Mouse (Mus musculus) kidney, embryonic 15.5 days (tissue): ENCODE results near the gene Col13a1. TPM values are rescaled to one million over a fixed set of nuclear protein-coding genes. Genes with fewer than 3 reads are reported as not detected.

ENCODE experiments used
- ATAC-seq: fragments of 200-750 bp; cut with Nextera tagmentation; replicated peaks from 2 replicates; pipeline ENCODE4 v1.8.0; 2017; ENCODE audit warnings: moderate TSS enrichment; ENCODE audit not compliant: low FRiP score
- H3K27ac ChIP-seq: fragments of 300-500 bp; sonication (generic); 2 replicates; pipeline ENCODE4 v1.5.1; 2015; ENCODE audit warnings: mild to moderate bottlenecking, inconsistent platforms
- H3K27me3 ChIP-seq: fragments of 300-500 bp; sonication (generic); 2 replicates; pipeline ENCODE4 v1.6.1; 2015; ENCODE audit warnings: inconsistent platforms
- H3K36me3 ChIP-seq: fragments of 300-500 bp; sonication (generic); 2 replicates; pipeline ENCODE4 v1.6.1; 2015; ENCODE audit warnings: inconsistent platforms
- H3K4me1 ChIP-seq: fragments of 300-500 bp; sonication (generic); 2 replicates; pipeline ENCODE4 v1.6.1; 2015; ENCODE audit warnings: inconsistent platforms
- H3K4me2 ChIP-seq: fragments of 300-500 bp; sonication (generic); 2 replicates; pipeline ENCODE4 v1.6.1; 2015; ENCODE audit warnings: moderate library complexity, mild to moderate bottlenecking, inconsistent platforms
- H3K4me3 ChIP-seq: fragments of 300-500 bp; sonication (generic); replicated peaks from 2 replicates; pipeline ENCODE4 v1.5.1; 2015; ENCODE audit warnings: mild to moderate bottlenecking, inconsistent platforms
- H3K9ac ChIP-seq: fragments of 300-500 bp; sonication (generic); 2 replicates; pipeline ENCODE4 v1.6.1; 2015; ENCODE audit warnings: mild to moderate bottlenecking, inconsistent platforms
- H3K9me3 ChIP-seq: fragments of 300-500 bp; sonication (generic); replicated peaks from 2 replicates; pipeline ENCODE4 v1.6.1; 2016; ENCODE audit warnings: inconsistent platforms
- WGBS: fragments of 180-500 bp; shearing (Covaris S2); methylation state at CpG from one replicate; pipeline ENCODE4 v1.1.7; 2015; ENCODE audit warnings: mixed read lengths; 5-methylcytosine and 5-hydroxymethylcytosine counted together
- polyA plus RNA-seq: library from polyadenylated mRNA; unstranded; fragments of >200 nt; fragmentation: Nextera tagmentation; extraction: Ambion mirVana; gene quantifications from 2 replicates; pipeline ENCODE4 v1.2.1, GENCODE M21; 2015

The Col13a1 gene
- polyA plus RNA-seq, 1 experiment from 2014 or later: 6.8 TPM

DNA sequence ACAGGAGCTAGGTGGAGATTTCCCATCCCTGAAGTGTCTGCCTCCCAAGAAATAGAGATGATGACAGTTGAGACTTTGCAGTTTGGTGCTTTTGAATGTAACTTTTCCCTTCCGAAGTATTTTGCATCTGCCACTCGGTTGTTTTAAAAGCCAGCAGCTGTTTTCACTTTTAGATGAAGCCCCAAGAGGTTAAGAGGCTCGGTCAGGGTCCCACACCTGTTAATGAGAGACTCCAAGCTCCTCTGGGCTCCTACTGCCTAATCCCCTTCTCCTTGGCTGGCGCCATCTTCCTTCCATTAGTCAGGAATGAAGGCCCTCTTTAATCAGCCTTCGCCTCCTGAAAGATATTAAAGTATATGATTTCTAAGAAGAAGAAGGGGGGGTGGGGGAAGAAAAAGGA is 153.4 kb downstream of the Col13a1 start:
- Histone ChIP-seq H3K9me3 (no peaks in the 10 kb centered on the region), H3K27ac (peak overlapping the region; percentile 22; the same call in 1 of the 2 replicates), H3K9ac (no peak overlapping the region), H3K36me3 (no peaks in the 10 kb centered on the region), H3K4me1 (peaks cover 40% of the 10 kb centered on the region), H3K4me2 (no peak overlapping the region), H3K27me3 (no peaks in the 10 kb centered on the region), H3K4me3 (no peak overlapping the region)
- WGBS: 55% methylated on average over 5 of the region's 5 CpGs
- no peak for ATAC-seq

DNA sequence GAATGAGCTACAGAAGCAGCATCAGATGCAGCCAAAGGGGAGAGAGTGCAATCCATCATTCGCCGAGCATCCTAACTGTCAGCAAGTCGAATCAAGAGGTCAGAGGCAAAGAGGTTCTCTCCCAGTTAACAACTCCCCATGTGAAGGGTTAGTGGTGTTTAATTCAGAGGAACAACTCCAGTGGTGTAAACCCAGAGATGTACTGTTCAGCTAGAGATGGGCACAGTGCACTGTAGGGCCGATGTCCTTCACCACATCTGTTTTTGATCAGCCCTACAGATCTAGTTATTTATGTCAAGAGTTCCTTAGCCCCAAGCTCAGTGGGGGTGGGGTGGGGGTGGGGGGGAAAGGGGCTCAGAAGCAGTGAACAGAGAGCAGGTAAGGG is 155.2 kb downstream of the Col13a1 start:
- no peak for ATAC-seq
- Histone ChIP-seq H3K9ac (no peak overlapping the region), H3K36me3 (no peaks in the 10 kb centered on the region), H3K9me3 (no peaks in the 10 kb centered on the region), H3K27ac (no peak overlapping the region), H3K4me2 (no peak overlapping the region), H3K27me3 (no peaks in the 10 kb centered on the region), H3K4me1 (peaks cover 34% of the 10 kb centered on the region), H3K4me3 (no peak overlapping the region)
- 50% methylated on average over 4 of the region's 4 CpGs for WGBS

DNA sequence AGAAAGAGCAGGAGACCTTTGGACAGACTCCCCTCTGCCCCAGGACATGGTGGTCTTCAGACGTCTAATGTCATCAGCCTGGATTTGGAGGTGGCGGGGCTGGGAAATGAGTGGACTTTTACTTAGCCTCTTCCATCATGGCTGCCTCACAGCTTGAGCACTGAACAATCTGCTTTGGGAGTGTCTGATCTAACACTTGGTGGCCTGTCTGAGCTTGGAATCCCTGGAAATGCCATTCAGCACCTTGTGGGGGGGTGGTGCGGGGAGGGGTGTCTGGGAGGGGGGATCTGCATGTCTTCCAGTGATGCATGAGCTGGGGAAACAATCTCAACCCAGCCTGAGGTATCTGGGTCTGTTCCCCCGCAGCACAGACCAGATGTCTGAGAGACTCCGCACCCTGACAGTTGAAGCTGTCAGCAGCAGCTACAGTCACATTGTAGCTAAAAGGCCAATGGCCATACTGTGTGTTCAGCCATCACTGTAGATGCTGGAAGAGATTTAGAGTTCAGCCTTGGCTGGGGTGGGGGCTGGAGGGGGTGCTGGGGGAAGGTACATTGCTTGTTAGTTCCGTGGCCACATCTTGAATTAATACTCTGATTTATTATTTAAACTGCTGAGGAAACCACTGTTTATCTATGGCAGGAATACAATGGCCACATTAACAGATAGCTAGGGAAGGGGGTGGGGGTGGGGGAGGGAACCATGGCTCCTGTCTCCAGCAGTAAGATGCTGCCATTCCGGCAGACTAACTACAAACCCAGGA is 155.8 kb downstream of the Col13a1 start:
- Histone ChIP-seq H3K27ac (no peak overlapping the region), H3K36me3 (no peaks in the 10 kb centered on the region), H3K27me3 (no peaks in the 10 kb centered on the region), H3K9ac (no peak overlapping the region), H3K4me3 (no peak overlapping the region), H3K4me1 (peaks cover 34% of the 10 kb centered on the region), H3K4me2 (no peak overlapping the region), H3K9me3 (no peaks in the 10 kb centered on the region)
- 48% methylated on average over 7 of the region's 7 CpGs for WGBS
- no peak for ATAC-seq

DNA sequence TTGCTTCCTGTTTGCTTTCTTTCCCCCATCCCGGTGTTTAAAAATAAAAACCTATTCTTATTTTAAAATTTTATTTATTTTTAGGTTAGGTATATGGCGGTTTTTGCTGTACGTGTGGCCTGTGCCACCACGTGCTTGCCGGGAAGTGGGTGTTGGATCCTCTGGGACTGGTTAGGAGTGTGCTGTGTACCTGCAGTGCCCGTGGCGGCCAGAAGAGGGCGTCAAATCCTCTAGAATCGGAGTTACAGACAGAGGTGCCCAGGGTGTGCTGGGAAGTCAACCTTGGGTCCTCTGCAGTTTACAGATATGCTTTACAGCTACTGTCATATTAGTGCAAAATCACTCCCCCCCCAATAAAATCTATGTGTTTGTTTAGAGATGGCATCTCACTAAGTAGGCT is 158.9 kb downstream of the Col13a1 start:
- 55% methylated on average over 9 of the region's 9 CpGs for WGBS
- H3K36me3 ChIP-seq: no peaks in the 10 kb centered on the region

DNA sequence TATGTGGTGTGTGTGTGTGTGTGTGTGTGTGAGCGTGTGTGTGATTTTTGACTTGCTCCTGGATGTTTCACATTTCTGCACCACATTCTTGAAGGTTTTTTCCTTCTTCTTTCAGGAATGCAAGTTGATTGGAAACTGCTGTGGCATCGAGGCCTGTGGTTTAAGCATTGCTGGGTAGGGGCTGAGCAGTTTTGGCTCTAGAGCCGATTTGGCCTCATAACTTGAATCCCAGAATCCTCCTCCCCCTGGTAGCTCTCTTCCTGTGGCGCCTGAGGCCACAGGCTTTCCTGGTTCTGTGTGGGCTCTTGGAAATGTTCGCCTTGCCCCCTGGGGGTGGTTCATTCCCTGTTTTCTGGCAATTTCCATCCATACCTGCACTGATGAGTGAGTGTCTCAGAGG is 166.9 kb downstream of the Col13a1 start:
- WGBS: 72% methylated on average over 5 of the region's 5 CpGs
- H3K4me2 ChIP-seq: no peak overlapping the region
- H3K27me3 ChIP-seq: no peaks in the 10 kb centered on the region
- H3K4me1 ChIP-seq: 0 out of 2 replicates have a peak, but pooled peaks cover 3% of the 10 kb centered on the region
- H3K4me3 ChIP-seq: no peak overlapping the region
- no peak for ATAC-seq
- H3K9me3 ChIP-seq: no peaks in the 10 kb centered on the region
- H3K36me3 ChIP-seq: no peaks in the 10 kb centered on the region
- no peak overlapping the region for H3K27ac ChIP-seq
- H3K9ac ChIP-seq: no peak overlapping the region

More for the DNA sequence above, 158.9 kb downstream of the Col13a1 start:
- Histone ChIP-seq H3K4me2 (no peak overlapping the region), H3K4me3 (no peak overlapping the region), H3K9me3 (no peaks in the 10 kb centered on the region), H3K27me3 (no peaks in the 10 kb centered on the region), H3K9ac (no peak overlapping the region), H3K27ac (no peak overlapping the region), H3K4me1 (peaks cover 9% of the 10 kb centered on the region; the same call in 1 of the 2 replicates)
- ATAC-seq: no peak

DNA sequence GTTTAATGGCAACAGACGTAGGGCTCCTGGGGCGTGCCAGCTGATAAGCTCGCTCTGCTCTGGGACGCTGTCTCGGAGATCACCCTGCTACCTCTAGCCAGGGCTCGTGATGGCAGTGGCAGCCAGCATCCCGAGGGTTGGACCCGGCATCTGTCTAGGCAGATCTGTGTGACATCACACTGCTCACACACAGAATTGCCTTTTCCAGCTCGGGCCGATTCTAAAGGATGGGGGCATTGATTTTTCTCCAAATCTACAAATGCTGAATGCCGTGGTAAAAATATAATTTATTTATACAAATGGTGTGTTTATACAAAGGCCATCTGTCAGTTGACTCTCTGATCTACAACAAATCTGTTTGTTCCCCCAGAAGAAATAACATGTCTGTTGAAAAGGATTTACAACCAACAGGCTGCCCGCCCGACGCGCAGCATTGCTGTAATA is 180.8 kb downstream of the Col13a1 start:
- no peaks in the 10 kb centered on the region for H3K27me3 ChIP-seq

DNA sequence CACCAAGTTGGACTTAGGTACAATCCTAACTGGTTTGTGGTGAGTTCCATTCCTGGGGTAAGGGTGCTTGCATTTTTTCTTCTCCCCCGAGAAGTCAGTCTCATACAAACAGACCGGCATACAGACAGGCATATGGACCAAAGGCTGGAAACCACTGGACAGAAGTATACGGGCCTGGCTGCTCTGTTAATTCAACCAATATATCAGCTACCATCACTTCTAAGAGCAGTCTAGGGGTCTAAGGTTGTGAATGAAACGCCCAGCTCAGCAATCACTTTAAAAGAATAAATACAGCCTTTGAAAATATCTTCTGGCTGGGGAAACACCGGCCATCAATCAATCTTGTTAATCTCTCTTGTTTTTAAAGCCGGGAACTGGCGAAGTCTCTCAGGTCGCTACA is 183.4 kb downstream of the Col13a1 start:
- 25% methylated on average over 8 of the region's 8 CpGs for WGBS
- no peaks in the 10 kb centered on the region for H3K9me3 ChIP-seq
- H3K4me1 ChIP-seq: peaks cover 18% of the 10 kb centered on the region
- 0 out of 2 replicates have a peak overlapping the region, but pooled peaks have one; percentile 3 for H3K4me2 ChIP-seq
- no peak overlapping the region for H3K9ac ChIP-seq
- ATAC-seq: no peak
- H3K27ac ChIP-seq: no peak overlapping the region
- no peak overlapping the region for H3K4me3 ChIP-seq
- no peaks in the 10 kb centered on the region for H3K36me3 ChIP-seq
- H3K27me3 ChIP-seq: peaks cover 3% of the 10 kb centered on the region; the same call in 1 of the 2 replicates

More for the DNA sequence above, 180.8 kb downstream of the Col13a1 start:
- peaks cover 18% of the 10 kb centered on the region for H3K4me1 ChIP-seq
- H3K27ac ChIP-seq: no peak overlapping the region
- no peak overlapping the region for H3K9ac ChIP-seq
- no peak overlapping the region for H3K4me2 ChIP-seq
- WGBS: 63% methylated on average over 15 of the region's 15 CpGs
- no peak overlapping the region for H3K4me3 ChIP-seq
- H3K9me3 ChIP-seq: no peaks in the 10 kb centered on the region; the same call in 1 of the 2 replicates
- no peaks in the 10 kb centered on the region for H3K36me3 ChIP-seq
- ATAC-seq: no peak

DNA sequence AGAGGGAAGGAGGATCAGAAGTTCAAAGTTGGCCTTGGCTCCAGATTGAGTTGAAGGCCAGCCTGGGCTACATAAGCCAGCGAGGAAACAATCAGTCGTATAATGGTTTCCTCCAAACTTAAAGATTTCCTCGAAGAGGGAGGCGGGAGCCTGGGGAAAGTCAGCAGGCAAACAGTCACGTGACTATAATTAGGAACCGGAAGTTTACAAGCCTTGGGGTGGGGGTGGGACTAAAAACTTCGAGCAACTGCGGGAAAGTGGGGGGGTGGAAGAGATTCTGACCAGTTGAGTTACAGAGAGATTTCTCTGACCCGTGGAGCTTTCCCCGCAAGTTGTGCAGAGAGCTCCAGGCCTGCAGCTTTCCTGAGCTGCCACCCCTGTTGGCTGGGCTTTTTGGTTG is 183.9 kb downstream of the Col13a1 start:
- Histone ChIP-seq H3K9ac (no peak overlapping the region), H3K9me3 (no peaks in the 10 kb centered on the region), H3K27ac (no peak overlapping the region), H3K4me3 (no peak overlapping the region), H3K4me1 (peaks cover 18% of the 10 kb centered on the region), H3K36me3 (no peaks in the 10 kb centered on the region), H3K27me3 (peaks cover 3% of the 10 kb centered on the region; the same call in 1 of the 2 replicates), H3K4me2 (0 out of 2 replicates have a peak overlapping the region, but pooled peaks have one; percentile 3)
- no peak for ATAC-seq
- WGBS: 50% methylated on average over 10 of the region's 10 CpGs

DNA sequence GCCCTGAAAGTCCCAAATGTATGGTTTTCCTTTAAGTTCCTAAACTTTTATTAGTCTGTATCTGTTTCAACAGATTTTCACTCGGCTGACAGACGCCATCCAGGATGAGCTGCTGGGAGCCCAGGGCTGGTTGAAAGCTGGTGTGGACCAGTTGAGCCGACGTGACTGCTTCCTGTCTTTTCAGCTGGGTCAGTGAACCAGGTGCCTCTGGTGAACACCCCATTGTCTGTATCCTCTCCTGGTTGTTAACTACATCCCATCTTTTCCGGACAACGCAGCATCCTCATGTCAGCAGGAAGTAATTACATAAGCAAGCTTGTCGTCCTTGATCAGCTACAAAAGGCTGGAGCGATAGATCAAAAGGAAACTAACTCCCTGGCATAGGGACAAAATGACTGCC is 185.9 kb downstream of the Col13a1 start:
- H3K4me2 ChIP-seq: no peak overlapping the region
- no peak overlapping the region for H3K4me3 ChIP-seq
- no peaks in the 10 kb centered on the region for H3K9me3 ChIP-seq
- H3K36me3 ChIP-seq: no peaks in the 10 kb centered on the region
- no peak overlapping the region for H3K27ac ChIP-seq
- ATAC-seq: no peak
- H3K4me1 ChIP-seq: peaks cover 24% of the 10 kb centered on the region
- 53% methylated on average over 8 of the region's 8 CpGs for whole genome bisulfite sequencing
- peaks cover 3% of the 10 kb centered on the region; the same call in 1 of the 2 replicates for H3K27me3 ChIP-seq
- H3K9ac ChIP-seq: no peak overlapping the region

DNA sequence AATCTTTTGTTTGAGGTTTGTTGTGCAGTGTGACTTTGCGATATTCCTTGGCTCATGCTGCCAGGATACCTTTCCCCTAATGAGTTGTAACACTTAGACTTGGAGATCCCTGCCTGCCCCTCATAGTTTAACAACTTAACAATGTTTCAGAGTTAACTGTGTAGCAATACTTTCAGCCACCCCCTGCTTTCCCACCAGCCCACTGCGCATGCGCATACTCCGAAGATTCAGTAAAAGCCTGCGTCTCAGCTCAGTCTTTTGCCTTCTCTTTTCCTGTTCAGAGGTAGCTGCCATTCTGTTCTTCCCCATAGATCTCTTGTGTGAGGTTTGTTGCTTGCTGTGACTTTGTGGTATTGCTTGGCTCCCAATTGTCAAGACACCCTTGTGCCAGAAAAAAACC is 190.4 kb downstream of the Col13a1 start:
- no peaks in the 10 kb centered on the region for H3K9me3 ChIP-seq
- H3K4me2 ChIP-seq: no peak overlapping the region
- H3K4me1 ChIP-seq: peaks cover 38% of the 10 kb centered on the region
- ATAC-seq: no peak
- peaks cover 3% of the 10 kb centered on the region; the same call in 1 of the 2 replicates for H3K27me3 ChIP-seq
- no peaks in the 10 kb centered on the region for H3K36me3 ChIP-seq
- peak overlapping the region; percentile 20; the same call in 1 of the 2 replicates for H3K27ac ChIP-seq
- no peak overlapping the region for H3K9ac ChIP-seq
- no peak overlapping the region for H3K4me3 ChIP-seq
- WGBS: 85% methylated on average over 5 of the region's 5 CpGs
